Mouse (Mus musculus) layer of hippocampus, adult 9-11 months (tissue): Measurements from ENCODE around the gene Polr2j.

Experiments used
- DNase-seq: peaks from one replicate; pipeline ENCODE4 v3.0.0; 2022

Polr2j gene

GRCm38 (mm10) chr5:136115891-136116783 lies at the start of gene Polr2j:
TSS of gene Polr2j (plus strand) at chr5:136116631.
- DNase-seq: peak; percentile 95

- DNase-seq: no peak
Measured at GRCm38 (mm10) chr5:136069411-136069810, 47.0 kb upstream of the Polr2j start.

- DNase-seq: no peak
Measured at GRCm38 (mm10) chr5:136073051-136073450, 43.4 kb upstream of the Polr2j start.

- no peak for DNase-seq
Measured at GRCm38 (mm10) chr5:136073526-136073925, 42.9 kb upstream of the Polr2j start.

GRCm38 (mm10) chr5:136075076-136075475 lies 41.4 kb upstream of the Polr2j start:
- DNase-seq: no peak

GRCm38 (mm10) chr5:136076284-136076683 lies 40.1 kb upstream of the Polr2j start:
- peak; percentile 21 for DNase-seq

GRCm38 (mm10) chr5:136077001-136077550 lies 39.4 kb upstream of the Polr2j start:
- no peak for DNase-seq

- no peak for DNase-seq
Measured at GRCm38 (mm10) chr5:136078136-136078535, 38.3 kb upstream of the Polr2j start.

GRCm38 (mm10) chr5:136082345-136082744 lies 34.1 kb upstream of the Polr2j start:
- DNase-seq: no peak

GRCm38 (mm10) chr5:136083669-136084107 lies 32.7 kb upstream of the Polr2j start, which contains the start of gene Rasa4:
TSS of gene Rasa4 (plus strand) at chr5:136083916.
- DNase-seq: peak; percentile 96

- peak; percentile 17 for DNase-seq
Measured at GRCm38 (mm10) chr5:136084144-136084881, 32.1 kb upstream of the Polr2j start.

GRCm38 (mm10) chr5:136084891-136085651 lies 31.4 kb upstream of the Polr2j start:
- peak; percentile 35 for DNase-seq

- peak; percentile 47 for DNase-seq
Measured at GRCm38 (mm10) chr5:136086290-136086689, 30.1 kb upstream of the Polr2j start.

GRCm38 (mm10) chr5:136088821-136089575 lies 27.4 kb upstream of the Polr2j start:
- DNase-seq: no peak

- no peak for DNase-seq
Measured at GRCm38 (mm10) chr5:136091927-136092326, 24.5 kb upstream of the Polr2j start.

GRCm38 (mm10) chr5:136094249-136095010 lies 22.0 kb upstream of the Polr2j start:
- DNase-seq: no peak

GRCm38 (mm10) chr5:136095089-136095488 lies 21.3 kb upstream of the Polr2j start:
- DNase-seq: no peak

GRCm38 (mm10) chr5:136098536-136098935 lies 17.9 kb upstream of the Polr2j start:
- no peak for DNase-seq

GRCm38 (mm10) chr5:136102099-136102820 lies 14.2 kb upstream of the Polr2j start:
- peak; percentile 59 for DNase-seq

- no peak for DNase-seq
Measured at GRCm38 (mm10) chr5:136104511-136104910, 11.9 kb upstream of the Polr2j start.
